Mouse (Mus musculus) urinary bladder, postnatal 4 days (tissue): ENCODE measurements around the gene Gm20388.

ENCODE experiments used
- DNase-seq, 2 experiments: peaks; one replicate each; pipeline ENCODE4 v3.0.0; 2021 to 2022; ENCODE audit warnings: low spot score in 2 of 2

Gm20388 gene

GRCm38 (mm10) chr8:121180474-121181284 lies 1270.0 kb downstream of the Gm20388 start:
- no peak for DNase-seq

GRCm38 (mm10) chr8:121181285-121181884 lies 1270.7 kb downstream of the Gm20388 start:
- DNase-seq, result no peak

DNA sequence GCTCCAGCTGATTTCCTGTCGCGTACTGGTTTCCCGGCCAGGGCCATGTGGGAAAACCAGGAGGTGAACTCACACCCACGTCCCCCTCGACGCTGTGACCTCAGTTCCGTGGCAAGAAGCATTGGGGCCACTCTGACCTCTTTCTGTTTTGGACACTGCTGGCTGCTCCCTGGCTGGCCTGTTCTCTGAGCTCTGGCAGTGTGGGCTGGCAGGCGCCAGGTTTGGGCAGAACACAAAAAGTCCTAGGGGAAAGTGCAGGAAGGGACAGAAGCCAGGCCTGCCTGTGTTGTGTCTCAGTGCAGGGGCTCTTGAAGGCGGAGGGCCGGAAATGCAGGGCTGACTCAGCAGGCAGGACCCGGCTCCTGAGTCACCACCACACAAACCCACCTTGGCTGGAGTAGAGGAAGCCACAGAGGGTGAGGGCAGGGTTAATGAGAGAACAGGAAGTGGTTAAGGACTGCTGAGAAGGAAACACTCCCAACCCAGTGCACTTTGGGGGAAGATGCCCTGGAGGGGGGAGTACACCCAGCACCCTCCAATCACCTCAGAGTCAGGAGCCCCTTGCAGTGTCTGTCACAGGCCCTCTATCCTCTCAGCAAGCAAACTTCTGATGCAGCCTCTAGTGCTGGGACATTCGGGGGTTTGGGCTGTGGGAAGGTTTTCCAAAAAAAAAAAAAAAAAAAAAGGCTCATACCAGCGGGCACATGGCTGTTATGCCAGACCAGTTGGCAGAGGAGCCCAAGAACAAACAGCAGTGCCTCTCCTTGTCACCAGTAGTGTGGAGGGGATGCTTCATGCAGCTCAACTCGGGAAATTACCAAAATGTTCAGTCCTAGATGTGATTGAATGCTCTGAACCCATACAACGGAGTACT lies 1277.1 kb downstream of the Gm20388 start:
- no peak for DNase-seq

DNA sequence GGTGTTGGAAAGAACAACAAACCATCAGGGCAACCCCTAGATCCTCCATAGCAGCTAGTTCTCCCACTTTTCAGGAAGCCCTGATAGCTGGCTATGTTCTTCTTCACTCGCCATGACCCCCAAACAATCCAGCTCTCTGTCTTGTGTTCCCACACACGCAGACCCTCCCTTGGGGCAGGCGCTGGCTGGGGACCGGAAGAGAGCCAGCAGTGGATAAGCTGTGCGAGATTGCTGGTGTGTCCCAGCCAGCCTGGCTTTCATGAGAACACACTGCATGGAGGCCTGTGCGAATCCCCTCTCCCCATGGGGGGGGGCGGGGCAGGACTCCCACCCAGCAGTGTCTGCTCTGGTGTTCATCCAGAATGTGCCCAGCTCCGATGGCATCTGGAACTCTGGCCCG lies 1278.4 kb downstream of the Gm20388 start:
- no peak for DNase-seq

DNA sequence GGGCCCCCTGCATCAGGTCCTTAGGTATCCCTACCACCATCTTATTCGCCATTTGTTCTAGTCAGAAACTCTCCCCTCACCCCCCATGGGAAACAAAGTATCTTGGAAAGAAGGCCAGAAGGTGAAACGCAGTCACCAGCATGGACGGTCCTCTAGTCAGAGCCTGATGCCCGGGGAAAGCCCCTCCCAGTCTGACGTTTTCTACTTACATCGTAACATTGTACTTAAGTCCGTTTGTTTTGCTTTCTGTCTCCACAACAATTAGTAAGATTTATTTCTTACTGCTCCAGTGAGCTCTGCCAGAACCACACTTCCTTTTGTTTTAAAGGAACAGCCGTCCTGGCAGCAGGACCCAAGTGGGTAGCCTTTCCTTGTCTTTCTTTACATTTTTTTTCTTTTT lies 1281.8 kb downstream of the Gm20388 start:
- DNase-seq, result no peak

GRCm38 (mm10) chr8:121195970-121196369 lies 1285.3 kb downstream of the Gm20388 start:
- no peak for DNase-seq

- DNase-seq, result no peak
Measured at GRCm38 (mm10) chr8:121196726-121197668, 1286.4 kb downstream of the Gm20388 start.

GRCm38 (mm10) chr8:121200069-121200468 lies 1289.4 kb downstream of the Gm20388 start:
- DNase-seq, result no peak

- no peak for DNase-seq
Measured at GRCm38 (mm10) chr8:121200979-121201378, 1290.3 kb downstream of the Gm20388 start.

DNA sequence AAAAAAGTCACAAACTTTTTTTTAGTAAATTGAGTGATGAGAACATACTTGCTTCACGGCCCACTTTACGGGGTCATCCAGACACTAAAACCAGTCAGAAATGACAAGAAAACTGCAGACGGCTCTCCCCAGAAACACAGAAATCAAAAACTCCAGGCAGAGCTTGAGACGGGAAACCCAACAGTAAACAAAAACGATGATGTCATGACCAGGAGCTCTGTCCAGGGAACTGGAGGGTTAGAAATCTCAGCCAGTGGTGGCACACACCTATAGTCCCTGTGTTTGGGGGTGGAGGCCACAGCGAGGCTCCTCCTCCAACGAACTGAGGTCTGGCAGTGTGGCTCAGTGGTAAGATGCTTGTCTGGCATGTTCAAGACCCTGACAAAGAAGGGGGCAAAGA lies 1291.0 kb downstream of the Gm20388 start:
- no peak for DNase-seq

- no peak for DNase-seq
Measured at GRCm38 (mm10) chr8:121203612-121204376, 1293.2 kb downstream of the Gm20388 start.

DNA sequence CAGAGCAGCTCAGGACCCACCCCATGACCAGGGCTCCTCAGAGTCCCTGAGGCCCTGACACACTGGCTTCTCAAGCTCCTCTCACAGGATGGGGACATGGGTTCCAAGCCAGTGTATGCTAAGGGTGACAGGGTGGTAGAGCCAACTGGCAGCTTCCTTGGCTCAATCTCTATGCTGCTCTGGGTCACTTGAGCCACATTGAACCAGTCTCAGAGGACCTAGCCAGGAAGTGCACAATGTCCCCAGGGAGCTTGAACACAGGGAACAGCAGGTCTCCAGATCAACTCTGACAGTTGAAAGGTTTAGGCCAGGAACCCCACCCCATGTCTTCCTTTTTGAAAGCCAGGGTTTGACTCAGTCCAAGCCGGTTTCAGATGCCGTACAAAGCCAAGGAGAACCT lies 1296.5 kb downstream of the Gm20388 start:
- no peak for DNase-seq

GRCm38 (mm10) chr8:121210627-121211026 lies 1300.0 kb downstream of the Gm20388 start:
- no peak for DNase-seq

GRCm38 (mm10) chr8:121213236-121213635 lies 1302.6 kb downstream of the Gm20388 start:
- DNase-seq, result no peak

GRCm38 (mm10) chr8:121213651-121214050 lies 1303.0 kb downstream of the Gm20388 start:
- no peak for DNase-seq

DNA sequence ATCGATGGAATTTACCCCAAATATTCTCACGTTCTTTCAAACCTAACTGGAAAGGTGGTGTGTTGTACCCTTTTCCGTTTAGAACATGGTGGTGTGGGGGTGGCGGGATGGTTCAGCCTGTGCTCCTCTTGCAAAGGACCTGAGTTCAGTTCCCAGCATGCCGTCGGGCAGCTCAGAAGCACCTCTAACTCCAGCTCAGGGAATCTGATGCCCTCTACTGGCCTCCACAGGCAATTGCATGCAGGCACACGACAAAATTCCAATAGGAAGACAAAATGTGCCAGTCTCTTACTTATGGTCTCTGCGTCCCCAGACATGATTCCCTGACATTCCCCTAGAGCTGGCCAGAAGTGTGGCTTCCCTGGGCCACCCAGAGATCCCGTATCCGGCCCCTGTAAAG lies 1304.3 kb downstream of the Gm20388 start:
- no peak for DNase-seq

- no peak for DNase-seq
Measured at GRCm38 (mm10) chr8:121216441-121216949, 1305.9 kb downstream of the Gm20388 start.

DNA sequence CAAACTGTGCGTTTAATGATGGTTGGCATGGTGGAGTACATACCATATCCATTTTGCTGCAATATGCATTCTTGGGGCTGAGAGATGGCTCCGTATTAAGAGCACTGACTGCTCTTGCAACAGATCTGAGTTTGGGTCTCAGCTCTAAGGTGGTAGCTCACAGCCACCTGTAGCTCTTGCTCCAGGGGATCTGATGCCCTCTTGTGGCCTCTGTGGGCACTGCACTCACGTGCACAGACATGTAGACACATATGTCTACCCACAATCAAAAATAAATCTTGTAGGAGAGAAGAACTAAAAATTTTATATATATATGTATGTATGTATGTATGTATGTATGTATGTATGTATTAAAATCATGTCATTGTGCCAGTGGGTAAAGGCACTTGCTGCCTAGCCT lies 1307.8 kb downstream of the Gm20388 start:
- DNase-seq, result no peak

DNA sequence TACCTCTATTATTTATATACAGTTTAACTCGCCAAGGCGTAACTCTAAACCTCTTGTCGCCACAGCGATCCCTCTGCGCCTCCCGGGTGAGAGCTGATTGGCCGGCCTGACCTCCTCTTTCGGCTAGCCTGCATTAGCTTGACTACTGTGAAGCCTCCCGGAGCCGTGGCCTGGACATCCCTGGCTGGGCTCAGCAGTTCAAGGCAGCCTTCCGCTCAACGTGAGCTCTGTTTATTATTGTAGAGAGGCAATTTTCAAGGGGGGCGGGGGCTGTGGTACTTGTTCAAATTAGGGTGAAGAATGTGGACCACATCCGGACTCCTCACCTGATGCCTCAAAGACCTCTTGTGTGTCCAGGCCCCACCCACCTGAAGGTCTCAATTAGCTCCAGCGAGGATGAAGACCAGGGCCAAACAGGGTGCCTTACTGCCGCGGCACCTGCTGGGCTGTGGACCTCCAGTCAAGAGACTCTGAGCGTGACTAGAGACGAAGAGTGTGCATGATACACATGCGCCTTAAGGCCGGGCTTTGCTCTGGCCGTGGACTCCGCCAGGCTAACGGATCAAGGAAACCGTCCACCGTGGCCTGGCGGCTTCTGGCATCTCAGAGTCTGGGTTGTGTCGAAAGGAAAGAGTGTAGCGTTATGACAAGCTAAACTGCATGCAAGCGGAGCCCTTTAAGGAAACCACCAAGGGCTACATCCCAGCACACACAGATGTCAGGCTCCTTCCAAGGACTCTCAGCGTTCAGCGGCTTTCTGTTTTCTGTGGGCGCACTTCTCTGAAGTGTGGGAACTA lies 1309.7 kb downstream of the Gm20388 start:
- DNase-seq, result no peak
